Mouse (Mus musculus): ENCODE measurements around the gene Trpc4. TPM values are rescaled to one million over a fixed set of nuclear protein-coding genes. Genes with fewer than 3 reads are reported as not detected.

The Trpc4 gene
- polyA plus RNA-seq, 1 experiment from 2014 or later = 2.6 TPM

DNA sequence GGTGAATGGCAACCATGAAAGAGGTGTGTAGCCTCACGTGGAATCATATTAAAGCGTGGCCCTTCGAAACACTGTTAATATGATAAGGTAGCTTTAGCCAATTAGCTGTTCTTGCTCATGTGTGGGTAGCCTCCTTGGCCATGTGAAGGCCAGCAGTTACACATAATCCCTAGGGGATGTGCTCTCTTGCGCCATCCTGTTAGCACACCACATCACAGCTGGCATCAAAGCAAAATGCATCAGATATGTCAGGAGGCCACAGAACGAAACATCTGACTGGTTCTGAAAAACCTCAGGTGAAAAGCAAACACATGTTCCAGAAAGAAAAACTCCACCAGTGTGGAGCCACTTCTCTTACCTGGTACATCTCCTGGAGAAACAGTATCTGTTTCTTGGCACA is 45.4 kb downstream of the Trpc4 start:
- Histone ChIP-seq H3K27ac (ENCODE audit: low read length) (no peak overlapping the region), H3K4me2 (ENCODE audit: low read depth, low read length) (no peak overlapping the region), H3K9ac (ENCODE audit: low read depth, low read length) (no peak overlapping the region), H3K4me3 (ENCODE audit: low read length) (no peak overlapping the region), H3K27me3 (replicated peaks; ENCODE audit: control insufficient read depth, insufficient read depth, low read length) (no peaks in the 10 kb centered on the region), H3K36me3 (ENCODE audit: control insufficient read depth, insufficient read depth, low read length) (no peaks in the 10 kb centered on the region), H3K4me1 (ENCODE audit: control insufficient read depth, insufficient read depth, low read length) (no peaks in the 10 kb centered on the region), H3K9me3 (ENCODE audit: control insufficient read depth, low read length) (no peaks in the 10 kb centered on the region)
- 90% methylated on average over 5 of the region's 5 CpGs for WGBS
- no peak for ATAC-seq

DNA sequence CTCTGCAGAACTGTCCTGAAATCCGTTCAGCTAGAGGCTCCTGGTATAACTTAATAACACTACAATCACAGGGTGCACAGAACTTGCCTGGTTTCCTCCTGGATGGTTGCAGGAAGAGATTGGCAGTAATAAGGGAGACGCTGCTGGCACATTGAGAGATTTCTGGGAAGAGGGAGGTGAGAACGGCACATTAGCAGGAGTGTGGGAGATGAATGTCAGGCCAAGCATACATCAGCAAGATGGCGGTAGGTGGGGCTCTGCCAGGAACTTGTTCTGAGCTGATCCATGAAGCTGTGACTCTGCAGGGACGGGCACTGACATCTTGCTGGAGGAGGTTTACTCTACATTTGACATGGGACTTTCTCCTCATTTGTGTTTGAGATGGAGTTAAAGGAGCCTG is 48.6 kb downstream of the Trpc4 start:
- H3K9ac ChIP-seq (ENCODE audit: low read depth, low read length) = no peak overlapping the region
- no peak overlapping the region for H3K4me2 ChIP-seq (ENCODE audit: low read depth, low read length)
- WGBS = 75% methylated on average over 5 of the region's 5 CpGs
- ATAC-seq = no peak
- no peaks in the 10 kb centered on the region for H3K4me1 ChIP-seq (ENCODE audit: control insufficient read depth, insufficient read depth, low read length)
- H3K27ac ChIP-seq (ENCODE audit: low read length) = no peak overlapping the region
- H3K9me3 ChIP-seq (ENCODE audit: control insufficient read depth, low read length) = no peaks in the 10 kb centered on the region
- H3K4me3 ChIP-seq (ENCODE audit: low read length) = no peak overlapping the region
- H3K27me3 ChIP-seq (replicated peaks; ENCODE audit: control insufficient read depth, insufficient read depth, low read length) = no peaks in the 10 kb centered on the region
- H3K36me3 ChIP-seq (ENCODE audit: control insufficient read depth, insufficient read depth, low read length) = no peaks in the 10 kb centered on the region

DNA sequence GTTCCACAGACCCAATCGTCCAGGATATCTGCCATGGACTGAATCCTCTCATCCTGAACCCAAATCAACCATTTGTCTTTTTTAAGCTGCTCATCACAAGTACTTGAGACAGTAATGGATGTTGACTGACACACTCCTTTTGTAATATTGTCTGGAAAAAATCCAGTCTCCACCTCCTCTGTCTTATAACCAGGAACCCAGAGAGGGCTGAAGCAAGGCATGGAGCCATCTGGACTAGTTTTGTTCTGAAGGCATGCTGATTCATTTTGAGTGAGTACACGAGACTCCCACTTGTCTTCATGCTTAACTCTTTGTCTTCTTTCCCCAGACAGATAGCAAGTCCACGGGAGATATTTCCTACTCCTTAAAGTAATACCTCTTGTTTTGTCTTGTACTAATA is 54.3 kb downstream of the Trpc4 start:
- Histone ChIP-seq H3K27ac (ENCODE audit: low read length) (no peak overlapping the region), H3K4me3 (ENCODE audit: low read length) (no peak overlapping the region), H3K4me2 (ENCODE audit: low read depth, low read length) (no peak overlapping the region), H3K9me3 (ENCODE audit: control insufficient read depth, low read length) (no peaks in the 10 kb centered on the region), H3K36me3 (ENCODE audit: control insufficient read depth, insufficient read depth, low read length) (no peaks in the 10 kb centered on the region), H3K4me1 (ENCODE audit: control insufficient read depth, insufficient read depth, low read length) (no peaks in the 10 kb centered on the region), H3K27me3 (replicated peaks; ENCODE audit: control insufficient read depth, insufficient read depth, low read length) (no peaks in the 10 kb centered on the region), H3K9ac (ENCODE audit: low read depth, low read length) (no peak overlapping the region)
- 52% methylated on average over 3 of the region's 3 CpGs for WGBS
- ATAC-seq = no peak

DNA sequence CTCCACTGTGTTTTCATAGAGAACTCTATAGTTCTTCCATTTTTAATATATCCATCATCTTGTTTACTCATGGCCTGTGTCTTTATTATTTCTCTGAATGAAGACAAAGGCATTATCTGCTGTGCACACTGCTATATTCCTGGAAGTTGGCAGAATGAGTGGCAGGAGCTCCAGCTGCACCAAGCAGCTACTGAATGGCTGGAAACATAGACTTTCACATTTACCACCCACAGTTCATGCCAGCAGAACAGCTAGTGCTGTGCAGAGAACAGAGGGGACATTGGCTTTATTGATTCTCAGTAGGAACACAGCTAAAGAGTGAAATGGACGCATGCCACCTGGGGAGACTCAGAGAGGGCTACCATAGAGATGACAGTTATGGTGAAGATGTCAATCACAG is 55.6 kb downstream of the Trpc4 start:
- Histone ChIP-seq H3K9ac (ENCODE audit: low read depth, low read length) (no peak overlapping the region), H3K4me2 (ENCODE audit: low read depth, low read length) (no peak overlapping the region), H3K9me3 (ENCODE audit: control insufficient read depth, low read length) (no peaks in the 10 kb centered on the region), H3K4me3 (ENCODE audit: low read length) (no peak overlapping the region), H3K27ac (ENCODE audit: low read length) (no peak overlapping the region), H3K4me1 (ENCODE audit: control insufficient read depth, insufficient read depth, low read length) (no peaks in the 10 kb centered on the region), H3K27me3 (replicated peaks; ENCODE audit: control insufficient read depth, insufficient read depth, low read length) (no peaks in the 10 kb centered on the region), H3K36me3 (ENCODE audit: control insufficient read depth, insufficient read depth, low read length) (no peaks in the 10 kb centered on the region)
- no peak for ATAC-seq
- 85% methylated on average over 1 of the region's 1 CpGs for WGBS

DNA sequence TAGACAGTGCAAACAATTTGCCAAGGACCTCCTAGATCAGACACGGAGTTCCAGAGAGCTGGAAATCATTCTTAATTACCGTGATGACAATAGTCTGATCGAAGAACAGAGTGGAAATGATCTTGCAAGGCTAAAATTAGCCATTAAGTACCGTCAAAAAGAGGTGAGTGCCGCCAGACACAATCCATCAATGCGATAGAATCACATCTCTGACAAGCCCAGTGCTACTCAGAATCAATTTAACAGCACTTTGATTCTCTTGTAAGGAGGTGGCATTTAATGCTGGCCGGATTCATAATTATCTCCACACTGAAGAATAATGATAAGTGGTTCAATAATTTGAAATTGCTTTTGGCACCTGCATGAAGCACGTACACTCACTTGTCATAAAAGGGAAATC is 66.7 kb downstream of the Trpc4 start:
- no peak overlapping the region for H3K4me2 ChIP-seq (ENCODE audit: low read depth, low read length)
- no peaks in the 10 kb centered on the region for H3K27me3 ChIP-seq (replicated peaks; ENCODE audit: control insufficient read depth, insufficient read depth, low read length)
- no peak overlapping the region for H3K9ac ChIP-seq (ENCODE audit: low read depth, low read length)
- ATAC-seq = no peak
- no peaks in the 10 kb centered on the region for H3K36me3 ChIP-seq (ENCODE audit: control insufficient read depth, insufficient read depth, low read length)
- H3K27ac ChIP-seq (ENCODE audit: low read length) = no peak overlapping the region
- WGBS = 70% methylated on average over 8 of the region's 8 CpGs
- no peaks in the 10 kb centered on the region for H3K4me1 ChIP-seq (ENCODE audit: control insufficient read depth, insufficient read depth, low read length)
- H3K4me3 ChIP-seq (ENCODE audit: low read length) = no peak overlapping the region
- H3K9me3 ChIP-seq (ENCODE audit: control insufficient read depth, low read length) = no peaks in the 10 kb centered on the region

DNA sequence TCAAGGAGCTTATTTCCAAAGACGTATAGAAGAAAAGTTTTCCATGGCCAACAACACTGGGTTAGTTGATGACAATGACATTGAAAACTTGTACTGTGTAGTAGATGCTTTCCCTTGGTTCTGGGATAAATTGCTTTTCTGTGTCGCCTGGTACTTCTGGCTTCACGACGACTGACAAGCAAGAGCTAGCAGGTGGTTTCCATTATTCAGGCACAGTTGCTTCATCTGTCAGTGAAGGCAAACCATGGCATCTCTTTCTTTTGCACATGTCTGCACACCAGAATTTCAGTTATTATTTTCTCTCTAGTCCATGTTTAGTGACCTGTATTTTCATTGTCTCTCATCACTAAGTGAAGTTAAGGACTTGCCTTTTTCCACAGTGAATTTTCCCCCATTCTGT is 72.6 kb downstream of the Trpc4 start:
- Histone ChIP-seq H3K27ac (ENCODE audit: low read length) (no peak overlapping the region), H3K4me2 (ENCODE audit: low read depth, low read length) (no peak overlapping the region), H3K36me3 (ENCODE audit: control insufficient read depth, insufficient read depth, low read length) (no peaks in the 10 kb centered on the region), H3K9ac (ENCODE audit: low read depth, low read length) (no peak overlapping the region), H3K4me3 (ENCODE audit: low read length) (no peak overlapping the region), H3K27me3 (replicated peaks; ENCODE audit: control insufficient read depth, insufficient read depth, low read length) (no peaks in the 10 kb centered on the region), H3K4me1 (ENCODE audit: control insufficient read depth, insufficient read depth, low read length) (no peaks in the 10 kb centered on the region), H3K9me3 (ENCODE audit: control insufficient read depth, low read length) (no peaks in the 10 kb centered on the region)
- ATAC-seq = no peak
- WGBS = 61% methylated on average over 4 of the region's 4 CpGs

DNA sequence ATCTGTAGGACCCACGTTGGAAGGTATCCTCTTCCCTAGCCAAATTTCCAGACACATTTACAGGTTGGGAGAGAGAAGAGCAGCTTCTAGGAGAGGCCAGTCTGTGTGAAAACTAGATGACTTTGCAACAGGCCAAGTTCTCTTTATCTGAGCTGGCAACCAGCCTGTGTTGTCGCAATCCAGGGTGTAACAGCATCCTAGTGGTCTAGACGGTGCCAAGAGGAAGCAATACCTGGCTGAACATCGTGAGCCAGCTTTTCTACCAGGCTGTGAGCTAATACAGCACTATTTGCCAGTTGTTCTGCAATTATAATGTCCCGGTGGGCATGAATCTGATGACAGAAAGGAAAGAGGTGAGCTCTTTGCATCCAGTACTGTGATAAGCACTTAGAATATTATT is 83.1 kb downstream of the Trpc4 start:
- Histone ChIP-seq H3K27me3 (replicated peaks; ENCODE audit: control insufficient read depth, insufficient read depth, low read length) (no peaks in the 10 kb centered on the region), H3K27ac (ENCODE audit: low read length) (no peak overlapping the region), H3K4me3 (ENCODE audit: low read length) (no peak overlapping the region), H3K36me3 (ENCODE audit: control insufficient read depth, insufficient read depth, low read length) (no peaks in the 10 kb centered on the region), H3K9ac (ENCODE audit: low read depth, low read length) (no peak overlapping the region), H3K4me2 (ENCODE audit: low read depth, low read length) (no peak overlapping the region), H3K9me3 (ENCODE audit: control insufficient read depth, low read length) (no peaks in the 10 kb centered on the region), H3K4me1 (ENCODE audit: control insufficient read depth, insufficient read depth, low read length) (no peaks in the 10 kb centered on the region)
- ATAC-seq = no peak
- 69% methylated on average over 5 of the region's 5 CpGs for WGBS

DNA sequence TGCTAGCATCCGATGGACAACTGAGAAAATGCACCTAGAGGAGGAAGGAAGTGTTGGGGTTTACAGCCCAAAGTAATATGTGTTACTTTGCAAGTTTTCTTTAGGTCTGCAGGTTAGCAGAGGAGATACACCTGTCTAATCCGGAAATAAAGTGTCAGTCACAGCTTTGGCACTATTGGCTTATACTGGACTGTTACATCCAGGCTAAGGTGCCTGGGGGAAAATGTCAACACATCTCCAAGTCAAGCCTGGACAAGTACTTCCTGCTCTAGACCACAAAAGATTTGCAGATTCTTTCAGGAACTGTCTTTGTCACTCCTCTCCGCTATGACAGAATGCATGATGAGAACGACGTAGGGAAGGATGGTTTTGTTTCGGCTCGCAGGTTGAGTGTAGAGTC is 83.6 kb downstream of the Trpc4 start:
- H3K27me3 ChIP-seq (replicated peaks; ENCODE audit: control insufficient read depth, insufficient read depth, low read length) = no peaks in the 10 kb centered on the region
- no peak for ATAC-seq
- H3K4me2 ChIP-seq (ENCODE audit: low read depth, low read length) = no peak overlapping the region
- H3K4me3 ChIP-seq (ENCODE audit: low read length) = no peak overlapping the region
- no peaks in the 10 kb centered on the region for H3K36me3 ChIP-seq (ENCODE audit: control insufficient read depth, insufficient read depth, low read length)
- H3K9ac ChIP-seq (ENCODE audit: low read depth, low read length) = no peak overlapping the region
- no peaks in the 10 kb centered on the region for H3K9me3 ChIP-seq (ENCODE audit: control insufficient read depth, low read length)
- 92% methylated on average over 7 of the region's 7 CpGs for WGBS
- no peaks in the 10 kb centered on the region for H3K4me1 ChIP-seq (ENCODE audit: control insufficient read depth, insufficient read depth, low read length)
- no peak overlapping the region for H3K27ac ChIP-seq (ENCODE audit: low read length)

DNA sequence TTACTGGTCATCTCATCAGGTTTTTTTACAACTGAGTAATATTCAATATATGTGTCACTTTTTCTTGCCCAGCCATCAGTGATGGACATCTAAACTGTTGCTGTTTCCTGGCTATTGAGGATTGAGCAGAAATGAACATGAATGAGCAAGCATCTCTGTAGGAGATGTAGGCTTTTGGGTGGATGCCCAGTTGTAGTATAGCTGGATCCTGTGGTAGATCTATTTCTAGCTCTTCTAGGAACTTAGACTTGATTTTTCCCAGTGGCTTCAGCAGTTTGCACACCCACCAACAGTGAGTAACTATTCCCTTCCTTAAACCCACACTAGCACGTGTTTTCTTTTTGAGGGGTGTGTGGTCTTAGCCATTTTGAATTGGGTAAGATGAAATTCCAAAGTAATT is 87.3 kb downstream of the Trpc4 start:
- Histone ChIP-seq H3K9me3 (ENCODE audit: control insufficient read depth, low read length) (no peaks in the 10 kb centered on the region), H3K27me3 (replicated peaks; ENCODE audit: control insufficient read depth, insufficient read depth, low read length) (no peaks in the 10 kb centered on the region), H3K36me3 (ENCODE audit: control insufficient read depth, insufficient read depth, low read length) (no peaks in the 10 kb centered on the region), H3K4me2 (ENCODE audit: low read depth, low read length) (no peak overlapping the region), H3K9ac (ENCODE audit: low read depth, low read length) (no peak overlapping the region), H3K27ac (ENCODE audit: low read length) (no peak overlapping the region), H3K4me3 (ENCODE audit: low read length) (no peak overlapping the region), H3K4me1 (ENCODE audit: control insufficient read depth, insufficient read depth, low read length) (no peaks in the 10 kb centered on the region)
- 77% methylated on average over 1 of the region's 1 CpGs for WGBS
- no peak for ATAC-seq

DNA sequence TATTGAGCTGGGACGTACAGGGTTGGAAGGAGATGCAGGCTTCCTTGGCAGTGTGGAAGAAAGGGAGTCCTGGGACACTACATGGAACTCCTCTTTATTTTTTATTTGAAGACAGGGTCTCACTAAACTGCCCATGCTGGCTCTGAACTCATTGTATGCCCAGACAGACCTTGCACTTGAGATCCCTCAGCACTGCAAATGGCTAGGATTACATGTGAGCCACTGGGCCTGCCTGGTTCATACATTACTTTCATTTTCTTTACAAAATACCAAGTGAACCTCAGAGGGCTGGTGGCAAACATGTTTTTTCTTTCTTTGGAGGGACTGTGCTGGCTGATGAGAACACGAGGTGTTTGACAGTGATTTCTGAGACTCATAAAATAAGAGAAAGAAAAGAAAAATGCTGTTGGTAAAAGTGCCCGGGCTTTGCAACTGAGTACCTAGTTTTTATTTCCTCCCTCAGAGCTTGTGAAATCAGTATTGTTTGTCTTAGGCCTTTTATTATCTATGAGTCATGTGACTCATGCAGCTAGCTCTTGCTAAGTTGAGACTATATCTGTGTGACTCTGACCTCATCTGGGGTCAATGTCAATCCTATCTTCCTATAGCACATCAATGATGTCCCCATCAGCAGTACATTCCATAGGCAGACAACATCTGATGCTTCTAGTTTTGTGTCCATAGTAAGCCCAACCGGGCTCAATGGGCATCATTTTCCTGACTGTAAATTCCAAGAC is 89.1 kb downstream of the Trpc4 start:
- no peaks in the 10 kb centered on the region for H3K36me3 ChIP-seq (ENCODE audit: control insufficient read depth, insufficient read depth, low read length)
- ATAC-seq = peak; percentile 84
- H3K27ac ChIP-seq (ENCODE audit: low read length) = no peak overlapping the region
- WGBS = 71% methylated on average over 4 of the region's 4 CpGs
- H3K9ac ChIP-seq (ENCODE audit: low read depth, low read length) = no peak overlapping the region
- no peaks in the 10 kb centered on the region for H3K9me3 ChIP-seq (ENCODE audit: control insufficient read depth, low read length)
- H3K27me3 ChIP-seq (replicated peaks; ENCODE audit: control insufficient read depth, insufficient read depth, low read length) = no peaks in the 10 kb centered on the region
- H3K4me2 ChIP-seq (ENCODE audit: low read depth, low read length) = no peak overlapping the region
- no peaks in the 10 kb centered on the region for H3K4me1 ChIP-seq (ENCODE audit: control insufficient read depth, insufficient read depth, low read length)
- no peak overlapping the region for H3K4me3 ChIP-seq (ENCODE audit: low read length)
